Mouse (Mus musculus) CH12.LX (cell line): ENCODE results near the gene Dner.

Experiments
- CTCF ChIP-seq, 2 experiments: IDR thresholded peaks in 1 of 2; conservative IDR thresholded peaks in 1 of 2; 2 replicates each; pipeline ENCODE4 v1.5.1; 2011 to 2012; ENCODE audit warnings: low read depth in 2 of 2, low read length in 2 of 2, improper control_type of control experiment in 1 of 2, inconsistent platforms in 1 of 2, mild to moderate bottlenecking in 1 of 2, moderate library complexity in 1 of 2
- ETS1 ChIP-seq: conservative IDR thresholded peaks from 2 replicates; pipeline ENCODE4 v1.6.1; 2012; ENCODE audit warnings: low read depth, mild to moderate bottlenecking, inconsistent platforms, low read length, improper control_type of control experiment, moderate library complexity
- HCFC1 ChIP-seq: IDR thresholded peaks from 2 replicates; pipeline ENCODE4 v1.6.1; 2012; ENCODE audit warnings: low read depth, mild to moderate bottlenecking, inconsistent platforms, low read length, improper control_type of control experiment
- MYC ChIP-seq: IDR thresholded peaks from 2 replicates; pipeline ENCODE4 v1.6.1; 2011; ENCODE audit warnings: low read depth, mild to moderate bottlenecking, improper control_type of control experiment, low read length
- POLR2A ChIP-seq: IDR thresholded peaks from 2 replicates; pipeline ENCODE4 v1.6.1; 2011; ENCODE audit warnings: low read depth, mild to moderate bottlenecking, improper control_type of control experiment, low read length
- ZKSCAN1 ChIP-seq: IDR thresholded peaks from 2 replicates; pipeline ENCODE4 v1.6.1; 2012; ENCODE audit warnings: low read depth, inconsistent platforms, low read length, improper control_type of control experiment, borderline replicate concordance

GRCm38 (mm10) chr1:84380895-84381294 is 315.1 kb downstream of the Dner start:
- no peak for TF ChIP-seq HCFC1
- TF ChIP-seq CTCF (conservative IDR thresholded peaks at IDR 0.05 in 1 of 2, IDR thresholded peaks at IDR 0.05 in 1 of 2; ENCODE audit: low read depth in 2 of 2, low read length in 2 of 2) = no peak
- no peak for TF ChIP-seq MYC
- no peak for TF ChIP-seq POLR2A
- TF ChIP-seq ZKSCAN1 = no peak
- TF ChIP-seq ETS1 = no peak
